Mouse (Mus musculus): ENCODE measurements around the gene Defb39. TPM values are rescaled to one million over a fixed set of nuclear protein-coding genes. Genes with fewer than 3 reads are reported as not detected.

Defb39 gene
- 1 to 10 TPM in 1 of 4 experiments, not detected in 3; 1.8 TPM for total RNA-seq (2022)

DNA sequence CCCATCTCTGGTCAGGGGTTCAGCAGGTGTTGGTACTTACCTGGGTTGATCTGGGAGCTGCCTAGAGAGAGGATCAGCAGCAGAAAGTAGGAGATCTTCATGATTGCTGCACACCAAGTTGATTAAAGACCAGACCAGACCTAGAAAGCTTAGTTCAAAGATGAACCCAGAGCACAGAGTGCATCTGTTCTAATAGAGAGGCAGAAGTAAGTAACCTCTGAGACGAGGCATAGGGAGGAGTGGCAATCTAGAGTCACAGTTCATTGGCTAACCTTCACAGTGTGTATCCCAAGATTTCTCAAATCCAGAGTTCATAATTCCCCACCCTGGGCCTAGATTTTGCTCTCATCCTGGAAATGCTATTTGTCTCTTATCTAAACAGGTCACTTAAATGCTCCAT lies at the start of gene Defb39:
TSS of gene Defb39 (minus strand) at position 101 of the 400 bp plus-strand sequence.
- DNase-seq: no peak

DNA sequence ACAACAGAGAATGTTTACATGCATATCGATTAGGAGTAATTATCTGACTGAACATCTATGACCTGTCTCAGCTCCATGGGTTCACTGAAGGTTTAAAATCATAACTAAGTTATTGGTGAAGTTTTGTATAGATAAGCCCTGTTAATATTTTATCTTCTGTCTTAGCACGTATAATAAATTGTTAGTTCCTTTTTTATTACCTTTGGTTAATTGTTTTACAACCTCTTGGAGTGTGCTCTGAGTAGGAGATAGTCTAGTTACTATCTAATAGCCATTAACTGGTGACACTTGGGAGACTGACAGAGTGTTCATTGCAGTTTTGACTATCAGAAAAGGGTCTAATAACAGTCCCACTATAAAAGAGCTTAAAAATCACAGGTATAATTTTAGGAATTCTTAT lies 1.4 kb upstream of the Defb39 start:
- DNase-seq: no peak

DNA sequence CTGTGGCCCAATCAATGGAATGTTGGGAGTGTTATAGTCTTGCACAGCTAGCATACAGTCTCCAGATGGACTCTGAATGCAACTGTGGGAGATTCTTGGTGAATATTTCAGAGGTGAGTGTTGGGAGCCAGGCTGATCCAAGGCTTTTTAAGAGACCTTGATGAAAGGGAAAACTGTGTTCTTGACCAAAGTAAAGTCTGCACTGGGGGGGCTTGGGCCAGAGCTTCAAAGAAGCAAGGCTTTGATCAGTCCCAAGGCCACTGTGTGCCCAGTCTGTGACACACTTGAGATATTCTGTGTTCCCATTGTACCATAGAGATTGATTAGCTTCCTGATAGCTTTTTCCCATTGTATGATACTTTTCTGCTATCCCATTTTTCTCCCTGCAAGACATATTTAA lies 1.7 kb downstream of the Defb39 start:
- DNase-seq: peak; percentile 47

DNA sequence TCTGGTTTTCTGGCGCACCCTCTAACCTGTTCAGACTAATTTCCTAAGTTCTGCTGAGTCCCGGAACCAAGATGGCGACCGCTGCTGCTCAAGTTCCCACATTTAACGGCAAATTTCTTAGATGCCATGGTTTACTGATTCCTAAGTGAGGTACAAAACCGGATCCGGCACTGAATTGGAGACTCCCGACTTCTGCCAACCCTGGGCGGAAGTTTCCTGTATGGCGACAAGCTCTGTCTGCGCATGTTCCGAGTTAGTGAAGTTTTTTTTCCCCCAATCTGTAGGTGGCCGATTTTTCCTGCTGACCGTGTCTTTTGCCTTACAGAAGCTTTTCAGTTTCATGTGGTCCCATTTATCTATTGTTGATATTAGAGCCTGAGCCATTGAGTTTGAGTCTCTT lies 19.4 kb downstream of the Defb39 start:
- no peak for DNase-seq

DNA sequence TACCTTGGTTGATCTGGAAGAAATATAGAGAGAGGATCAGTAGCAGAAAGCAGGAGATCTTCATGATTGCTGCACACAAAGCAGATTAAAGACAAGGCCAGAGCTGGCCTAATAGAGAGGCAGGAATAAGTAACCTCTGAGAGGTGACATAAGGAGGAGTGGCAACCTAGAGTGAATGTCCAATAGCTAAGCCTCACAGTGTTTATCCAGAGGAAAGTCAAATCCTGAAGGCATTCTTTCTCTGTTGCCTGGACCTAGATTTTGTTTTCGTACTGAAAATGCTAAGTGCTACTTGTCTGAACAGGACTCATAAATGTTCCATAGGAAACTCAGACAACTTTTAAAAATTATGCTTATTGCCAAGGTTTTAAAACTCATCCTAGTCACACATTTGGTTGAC lies 38.1 kb downstream of the Defb39 start, which contains the start of gene Defb38:
TSS of gene Defb38 (minus strand) at position 101 of the 400 bp plus-strand sequence.
- DNase-seq: no peak

Other genes with a start within 250 kb of the Defb39 start
- not detected for gene Defb40, start 86.6 kb downstream of the Defb39 start, total RNA-seq (2022)
- not detected for gene Defb37, start 73.8 kb downstream of the Defb39 start, total RNA-seq (2022)
- gene Defb38, start 38.2 kb downstream of the Defb39 start, total RNA-seq (2022): not detected
- not detected for gene Defb12, start 50.0 kb upstream of the Defb39 start, total RNA-seq (2022)
- gene Defb34, start 58.9 kb upstream of the Defb39 start, total RNA-seq (2022): not detected
- not detected for gene Gm45826, start 76.0 kb upstream of the Defb39 start, total RNA-seq (2022)
- not detected for gene Defb14, start 129.5 kb upstream of the Defb39 start, total RNA-seq (2022)
- not detected for gene Defb4, start 133.9 kb upstream of the Defb39 start, total RNA-seq (2022)
- gene Defb6, start 160.7 kb upstream of the Defb39 start, total RNA-seq (2022): not detected
- gene Defb46, start 175.1 kb upstream of the Defb39 start, total RNA-seq (2022): not detected
- not detected for gene Defb5, start 182.8 kb upstream of the Defb39 start, total RNA-seq (2022)
- not detected for gene Defb3, start 228.6 kb upstream of the Defb39 start, total RNA-seq (2022)

All from adrenal gland, adult 8-10 months (tissue).